Mouse (Mus musculus) hindbrain, postnatal 0 days (tissue): ENCODE measurements around the gene Nmi. TPM values are rescaled to one million over a fixed set of nuclear protein-coding genes. Genes with fewer than 3 reads are reported as not detected.
A peak's percentile ranks its signal among the peaks of the same experiment; 100 is the strongest.

Source experiments
- ATAC-seq: fragments of 200-750 bp; cut with Nextera tagmentation; 2 replicates; pipeline ENCODE4 v1.8.0; 2017; ENCODE audit warnings: mild to moderate bottlenecking, moderate TSS enrichment, moderate library complexity
- DNase-seq: peaks from one replicate; pipeline ENCODE4 v3.0.0-alpha.2; 2015; ENCODE audit warnings: low spot score
- H3K27ac ChIP-seq: fragments of 300-500 bp; sonication (generic); 2 replicates; pipeline ENCODE4 v1.5.1; 2014; ENCODE audit warnings: mild to moderate bottlenecking
- H3K27me3 ChIP-seq: fragments of 300-500 bp; sonication (generic); 2 replicates; pipeline ENCODE4 v1.6.1; 2014; ENCODE audit warnings: low read length, mixed read lengths; ENCODE audit not compliant: insufficient read depth
- H3K36me3 ChIP-seq: fragments of 300-500 bp; sonication (generic); 2 replicates; pipeline ENCODE4 v1.6.1; 2014; ENCODE audit warnings: low read length, mixed read lengths; ENCODE audit not compliant: insufficient read depth
- H3K4me1 ChIP-seq: fragments of 300-500 bp; sonication (generic); 2 replicates; pipeline ENCODE4 v1.6.1; 2014; ENCODE audit warnings: antibody characterized with exemption, low read length, mixed read lengths; ENCODE audit not compliant: insufficient read depth
- H3K4me2 ChIP-seq: fragments of 300-500 bp; sonication (generic); 2 replicates; pipeline ENCODE4 v1.6.1; 2014; ENCODE audit warnings: low read depth, mild to moderate bottlenecking, low read length, moderate library complexity, mixed read lengths
- H3K4me3 ChIP-seq: fragments of 300-500 bp; sonication (generic); 2 replicates; pipeline ENCODE4 v1.5.1; 2014; ENCODE audit warnings: low read length
- H3K9ac ChIP-seq: fragments of 300-500 bp; sonication (generic); replicated peaks from 2 replicates; pipeline ENCODE4 v1.6.1; 2014; ENCODE audit warnings: mild to moderate bottlenecking, low read length, moderate library complexity, mixed read lengths
- H3K9me3 ChIP-seq: fragments of 300-500 bp; sonication (generic); 2 replicates; pipeline ENCODE4 v1.6.1; 2016; ENCODE audit warnings: low read length, mixed read lengths
- CTCF ChIP-seq: IDR thresholded peaks from 2 replicates; pipeline ENCODE4 v1.5.1; 2016; ENCODE audit warnings: antibody characterized with exemption, control low read depth, low read depth
- WGBS: fragments of 180-500 bp; shearing (Covaris S2); extraction: QIAGEN DNeasy Blood & Tissue Kit; methylation state at CpG from one replicate; pipeline ENCODE4 v1.1.7; 2014; 5-methylcytosine and 5-hydroxymethylcytosine counted together
- polyA plus RNA-seq: library from polyadenylated mRNA; unstranded; fragments of >200 nt; fragmentation: Nextera tagmentation; extraction: Ambion mirVana; gene quantifications from 2 replicates; pipeline ENCODE4 v1.2.1, GENCODE M21; 2015
- total RNA-seq: library from RNA; depleted of rRNA; stranded (reverse); fragments of >200 nt; gene quantifications from 2 replicates; pipeline ENCODE4 v1.2.3, GENCODE M21; 2014

The Nmi gene
- total and polyA plus RNA-seq, 2 experiments from 2014 or later, result 1.5 to 8.3 TPM

- ATAC-seq (no peak), DNase-seq (no peak)
- no peak overlapping the region for H3K9ac ChIP-seq
- H3K4me2 ChIP-seq, result no peak overlapping the region
- TF ChIP-seq CTCF, result no peak
- H3K4me1 ChIP-seq, result no peaks in the 10 kb centered on the region
- H3K36me3 ChIP-seq, result no peaks in the 10 kb centered on the region
- no peaks in the 10 kb centered on the region for H3K27me3 ChIP-seq
- no peak overlapping the region for H3K4me3 ChIP-seq
- H3K9me3 ChIP-seq, result no peaks in the 10 kb centered on the region
- no peak overlapping the region for H3K27ac ChIP-seq
- WGBS, result 61% methylated on average over 7 of the region's 7 CpGs
These were observed 26.7 kb upstream of the Nmi start for GRCm38 (mm10) chr2:51999996-52000395.

- WGBS, result 94% methylated on average over 6 of the region's 6 CpGs
- TF ChIP-seq CTCF, result no peak
- DNase-seq (no peak), ATAC-seq (no peak)
- Histone ChIP-seq H3K9me3 (no peaks in the 10 kb centered on the region), H3K27me3 (no peaks in the 10 kb centered on the region), H3K4me1 (0 out of 2 replicates have a peak, but pooled peaks cover 3% of the 10 kb centered on the region), H3K4me3 (no peak overlapping the region), H3K4me2 (no peak overlapping the region), H3K9ac (no peak overlapping the region), H3K36me3 (no peaks in the 10 kb centered on the region), H3K27ac (no peak overlapping the region)
These were observed 18.2 kb upstream of the Nmi start for GRCm38 (mm10) chr2:51991447-51991846.

DNA sequence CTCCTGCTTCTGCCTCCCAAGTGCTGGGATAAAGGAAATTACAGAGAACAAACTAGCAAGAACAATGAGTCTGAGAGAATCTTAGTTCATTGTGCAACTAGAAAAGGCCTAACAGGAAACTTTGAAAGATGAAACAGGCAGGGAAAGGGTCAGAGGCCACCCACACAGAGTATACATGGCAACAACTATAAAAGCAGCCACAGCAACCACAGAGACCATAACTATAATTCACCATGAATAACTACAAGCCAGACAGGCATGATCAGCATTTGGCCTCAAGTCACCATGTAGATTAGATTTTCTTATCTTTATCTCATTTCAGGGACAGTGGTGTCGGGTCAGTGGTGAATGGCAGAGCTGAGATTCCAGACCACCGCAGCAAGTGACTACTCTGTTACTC is 16.3 kb upstream of the Nmi start:
- Histone ChIP-seq H3K27me3 (no peaks in the 10 kb centered on the region), H3K9ac (no peak overlapping the region), H3K9me3 (no peaks in the 10 kb centered on the region), H3K27ac (no peak overlapping the region), H3K4me1 (0 out of 2 replicates have a peak, but pooled peaks cover 3% of the 10 kb centered on the region), H3K4me2 (no peak overlapping the region), H3K4me3 (no peak overlapping the region), H3K36me3 (no peaks in the 10 kb centered on the region)
- 85% methylated on average over 2 of the region's 2 CpGs for WGBS
- DNase-seq (no peak), ATAC-seq (no peak)
- TF ChIP-seq CTCF, result no peak

DNA sequence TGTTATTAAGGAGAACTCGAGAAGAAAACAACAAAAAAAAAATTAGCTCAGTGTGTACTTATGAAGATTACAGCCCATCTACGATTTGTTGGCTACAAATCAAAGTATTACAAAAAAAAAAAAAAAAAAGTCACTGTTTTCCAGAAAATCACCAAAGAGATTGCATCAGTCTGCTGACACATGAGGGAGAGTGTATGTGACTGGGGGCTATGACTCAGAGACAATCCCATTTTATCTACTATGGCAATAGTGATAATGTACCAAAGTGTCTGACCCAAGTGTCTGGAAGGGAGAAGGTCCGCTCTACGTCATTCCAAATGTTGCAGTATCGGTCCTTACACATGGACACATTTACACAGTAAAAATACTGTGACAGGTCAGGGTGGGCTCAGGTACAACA is 13.4 kb upstream of the Nmi start:
- no peak for ATAC-seq
- TF ChIP-seq CTCF, result no peak
- 84% methylated on average over 5 of the region's 5 CpGs for WGBS

GRCm38 (mm10) chr2:51986157-51986556 is 12.9 kb upstream of the Nmi start:
- WGBS, result 68% methylated on average over 9 of the region's 9 CpGs
- no peak overlapping the region for H3K9ac ChIP-seq
- DNase-seq (no peak), ATAC-seq (no peak)
- H3K4me2 ChIP-seq, result no peak overlapping the region
- no peaks in the 10 kb centered on the region for H3K36me3 ChIP-seq
- H3K9me3 ChIP-seq, result no peaks in the 10 kb centered on the region
- H3K4me3 ChIP-seq, result no peak overlapping the region
- 0 out of 2 replicates have a peak, but pooled peaks cover 3% of the 10 kb centered on the region for H3K4me1 ChIP-seq
- TF ChIP-seq CTCF, result no peak
- no peak overlapping the region for H3K27ac ChIP-seq
- no peaks in the 10 kb centered on the region for H3K27me3 ChIP-seq

More for the DNA sequence above, 13.4 kb upstream of the Nmi start:
- no peak for DNase-seq
- Histone ChIP-seq H3K9me3 (no peaks in the 10 kb centered on the region), H3K36me3 (no peaks in the 10 kb centered on the region), H3K4me1 (0 out of 2 replicates have a peak, but pooled peaks cover 3% of the 10 kb centered on the region), H3K27ac (no peak overlapping the region), H3K4me3 (no peak overlapping the region), H3K27me3 (no peaks in the 10 kb centered on the region), H3K9ac (no peak overlapping the region), H3K4me2 (no peak overlapping the region)

GRCm38 (mm10) chr2:51985241-51985640 is 11.9 kb upstream of the Nmi start:
- no peak for TF ChIP-seq CTCF
- 94% methylated on average over 10 of the region's 10 CpGs for WGBS
- Histone ChIP-seq H3K4me2 (no peak overlapping the region), H3K4me1 (0 out of 2 replicates have a peak, but pooled peaks cover 3% of the 10 kb centered on the region), H3K36me3 (no peaks in the 10 kb centered on the region), H3K27me3 (no peaks in the 10 kb centered on the region), H3K9me3 (no peaks in the 10 kb centered on the region), H3K4me3 (no peak overlapping the region), H3K9ac (no peak overlapping the region), H3K27ac (no peak overlapping the region)
- ATAC-seq, result no peak
- no peak for DNase-seq

- peak overlapping the region; percentile 41; the same call in 1 of the 2 replicates for H3K4me2 ChIP-seq
- H3K36me3 ChIP-seq, result no peaks in the 10 kb centered on the region
- 0 out of 2 replicates have a peak, but pooled peaks cover 3% of the 10 kb centered on the region for H3K4me1 ChIP-seq
- H3K9ac ChIP-seq, result no peak overlapping the region
- no peak overlapping the region for H3K4me3 ChIP-seq
- no peaks in the 10 kb centered on the region for H3K27me3 ChIP-seq
- H3K27ac ChIP-seq, result no peak overlapping the region
- DNase-seq, result no peak
- 0 out of 2 replicates have a peak, but pooled peaks cover 4% of the 10 kb centered on the region for H3K9me3 ChIP-seq
- no peak for TF ChIP-seq CTCF
- ATAC-seq, result no peak
- WGBS, result 73% methylated on average over 13 of the region's 13 CpGs
These were observed 9.0 kb upstream of the Nmi start for GRCm38 (mm10) chr2:51982288-51982687.
